Mouse (Mus musculus): ENCODE data around the gene Vdac1. TPM values are rescaled to one million over a fixed set of nuclear protein-coding genes. Genes with fewer than 3 reads are reported as not detected.
A peak's percentile ranks its signal among the peaks of the same experiment; 100 is the strongest.

Gene Vdac1
- polyA plus RNA-seq, 1 experiment from 2014 or later, result 275 TPM

- WGBS, result 91% methylated on average over 12 of the region's 12 CpGs
- no peak overlapping the region for H3K4me3 ChIP-seq (replicated peaks; ENCODE audit: low read depth, low read length)
- DNase-seq (no peak), ATAC-seq (ENCODE audit: low FRiP score, low TSS enrichment) (no peak)
- no peaks in the 10 kb centered on the region for H3K4me1 ChIP-seq (ENCODE audit: control insufficient read depth, insufficient read depth, low read length)
- H3K9ac ChIP-seq (replicated peaks; ENCODE audit: low read length), result no peak overlapping the region
- no peak overlapping the region for H3K27ac ChIP-seq (replicated peaks; ENCODE audit: low read depth, low read length)
- H3K4me2 ChIP-seq (ENCODE audit: low read length), result no peak overlapping the region
- H3K9me3 ChIP-seq (ENCODE audit: control insufficient read depth, low read length), result no peaks in the 10 kb centered on the region
- no peaks in the 10 kb centered on the region for H3K27me3 ChIP-seq (ENCODE audit: control insufficient read depth, insufficient read depth, low read length)
- H3K36me3 ChIP-seq (ENCODE audit: control insufficient read depth, insufficient read depth, low read length), result no peaks in the 10 kb centered on the region
Observed at GRCm38 (mm10) chr11:52340123-52340864, 20.4 kb upstream of the Vdac1 start.

DNA sequence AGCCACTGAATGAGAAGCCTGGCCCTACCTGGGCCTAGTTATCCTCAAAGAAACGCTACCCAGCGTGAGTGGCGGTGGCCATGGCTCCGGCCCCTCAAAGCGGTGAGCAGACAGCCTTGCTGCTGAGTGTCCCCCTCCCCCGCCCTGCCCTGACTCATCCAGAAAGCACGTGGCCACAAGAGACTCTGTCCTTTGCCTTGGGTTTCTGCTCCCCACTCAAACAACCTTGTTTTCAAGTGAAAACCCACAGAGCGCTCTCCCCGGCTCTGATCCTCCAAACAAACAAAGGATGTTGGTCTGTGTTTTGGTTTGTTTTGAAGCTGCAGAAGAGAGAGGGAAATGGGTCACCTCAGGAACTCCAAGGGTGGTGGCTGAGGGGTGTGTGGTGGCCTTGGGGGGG is 19.7 kb upstream of the Vdac1 start:
- H3K27ac ChIP-seq (replicated peaks; ENCODE audit: low read depth, low read length), result no peak overlapping the region
- H3K27me3 ChIP-seq (ENCODE audit: control insufficient read depth, insufficient read depth, low read length), result no peaks in the 10 kb centered on the region
- no peak for DNase-seq
- no peak for ATAC-seq (ENCODE audit: low FRiP score, low TSS enrichment)
- H3K4me3 ChIP-seq (replicated peaks; ENCODE audit: low read depth, low read length), result no peak overlapping the region
- H3K9me3 ChIP-seq (ENCODE audit: control insufficient read depth, low read length), result no peaks in the 10 kb centered on the region
- H3K9ac ChIP-seq (replicated peaks; ENCODE audit: low read length), result no peak overlapping the region
- H3K36me3 ChIP-seq (ENCODE audit: control insufficient read depth, insufficient read depth, low read length), result no peaks in the 10 kb centered on the region
- no peak overlapping the region for H3K4me2 ChIP-seq (ENCODE audit: low read length)
- whole genome bisulfite sequencing, result 64% methylated on average over 9 of the region's 9 CpGs
- H3K4me1 ChIP-seq (ENCODE audit: control insufficient read depth, insufficient read depth, low read length), result no peaks in the 10 kb centered on the region

DNA sequence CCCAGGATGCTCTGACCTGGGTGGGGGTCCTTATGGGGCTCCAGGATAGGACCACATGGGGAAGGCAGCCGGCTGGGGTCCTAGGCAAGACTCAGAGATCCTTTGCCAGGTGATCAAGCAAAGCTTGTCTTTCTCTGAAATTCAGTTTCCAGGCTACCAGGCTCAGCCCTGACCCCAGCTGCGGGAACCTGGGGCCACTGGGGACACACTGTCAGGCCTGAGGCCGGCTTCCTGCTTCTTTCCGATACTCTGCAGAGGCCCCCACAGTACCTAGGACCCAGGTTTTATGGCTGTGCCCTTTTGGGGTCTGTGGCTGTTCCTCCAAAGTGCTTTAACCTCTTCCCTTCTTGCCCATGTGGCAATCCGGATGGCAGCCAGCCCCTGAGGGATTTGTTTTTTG is 19.2 kb upstream of the Vdac1 start:
- 65% methylated on average over 5 of the region's 5 CpGs for WGBS
- DNase-seq (no peak), ATAC-seq (ENCODE audit: low FRiP score, low TSS enrichment) (no peak)
- Histone ChIP-seq H3K9ac (replicated peaks; ENCODE audit: low read length) (no peak overlapping the region), H3K4me2 (ENCODE audit: low read length) (no peak overlapping the region), H3K27ac (replicated peaks; ENCODE audit: low read depth, low read length) (no peak overlapping the region), H3K4me1 (ENCODE audit: control insufficient read depth, insufficient read depth, low read length) (no peaks in the 10 kb centered on the region), H3K4me3 (replicated peaks; ENCODE audit: low read depth, low read length) (no peak overlapping the region), H3K36me3 (ENCODE audit: control insufficient read depth, insufficient read depth, low read length) (no peaks in the 10 kb centered on the region), H3K9me3 (ENCODE audit: control insufficient read depth, low read length) (no peaks in the 10 kb centered on the region), H3K27me3 (ENCODE audit: control insufficient read depth, insufficient read depth, low read length) (no peaks in the 10 kb centered on the region)

- no peak overlapping the region for H3K4me3 ChIP-seq (replicated peaks; ENCODE audit: low read depth, low read length)
- no peak overlapping the region for H3K4me2 ChIP-seq (ENCODE audit: low read length)
- H3K36me3 ChIP-seq (ENCODE audit: control insufficient read depth, insufficient read depth, low read length), result no peaks in the 10 kb centered on the region
- no peaks in the 10 kb centered on the region for H3K27me3 ChIP-seq (ENCODE audit: control insufficient read depth, insufficient read depth, low read length)
- no peak overlapping the region for H3K27ac ChIP-seq (replicated peaks; ENCODE audit: low read depth, low read length)
- ATAC-seq (ENCODE audit: low FRiP score, low TSS enrichment) (no peak), DNase-seq (no peak)
- 85% methylated on average over 4 of the region's 4 CpGs for WGBS
- H3K9ac ChIP-seq (replicated peaks; ENCODE audit: low read length), result no peak overlapping the region
- no peaks in the 10 kb centered on the region for H3K9me3 ChIP-seq (ENCODE audit: control insufficient read depth, low read length)
- no peaks in the 10 kb centered on the region for H3K4me1 ChIP-seq (ENCODE audit: control insufficient read depth, insufficient read depth, low read length)
Observed at GRCm38 (mm10) chr11:52342296-52342695, 18.4 kb upstream of the Vdac1 start.

- H3K9ac ChIP-seq (replicated peaks; ENCODE audit: low read length), result no peak overlapping the region
- WGBS, result 3% methylated on average over 6 of the region's 6 CpGs
Observed at GRCm38 (mm10) chr11:52343162-52343561, 17.5 kb upstream of the Vdac1 start.

DNA sequence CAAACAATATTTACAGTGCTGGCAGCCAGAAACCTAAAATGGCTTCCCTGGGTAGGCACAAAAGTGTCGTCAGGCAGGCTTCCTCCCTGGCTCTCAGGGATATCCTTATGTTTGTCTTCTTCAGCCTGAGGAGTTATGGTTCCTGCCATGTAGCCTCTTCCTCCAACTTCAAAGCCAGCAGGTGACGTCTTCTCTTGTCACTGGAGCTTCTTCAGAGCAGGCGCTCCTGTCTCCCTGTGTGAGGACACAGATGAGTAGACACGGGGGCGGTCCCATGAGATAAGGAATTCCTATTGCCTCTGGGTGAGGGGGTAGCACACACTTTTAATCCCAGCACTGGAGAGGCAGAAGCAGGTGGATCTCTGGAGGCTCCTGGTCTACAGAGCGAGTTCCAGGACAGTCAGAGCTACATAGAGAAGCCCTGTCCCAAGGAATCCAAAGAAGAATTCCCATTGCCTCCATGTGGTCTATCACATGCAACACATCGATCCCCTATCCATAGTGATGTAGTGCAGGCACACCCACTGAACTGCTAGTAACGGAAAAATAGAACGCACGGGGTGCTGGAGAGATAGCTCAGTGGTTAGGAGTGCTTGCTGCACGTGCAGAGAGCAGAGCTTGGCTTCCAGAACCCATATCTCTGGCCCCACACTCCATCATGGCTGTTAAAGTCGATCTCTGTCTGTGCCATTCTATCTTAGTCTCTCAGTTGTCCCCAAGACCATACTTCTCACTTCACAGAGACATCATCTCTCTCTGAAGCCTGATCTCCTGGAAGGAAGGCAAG is 15.5 kb upstream of the Vdac1 start:
- Histone ChIP-seq H3K4me2 (ENCODE audit: low read length) (no peak overlapping the region), H3K4me1 (ENCODE audit: control insufficient read depth, insufficient read depth, low read length) (no peaks in the 10 kb centered on the region), H3K4me3 (replicated peaks; ENCODE audit: low read depth, low read length) (no peak overlapping the region), H3K9me3 (ENCODE audit: control insufficient read depth, low read length) (no peaks in the 10 kb centered on the region), H3K36me3 (ENCODE audit: control insufficient read depth, insufficient read depth, low read length) (no peaks in the 10 kb centered on the region), H3K27ac (replicated peaks; ENCODE audit: low read depth, low read length) (no peak overlapping the region), H3K27me3 (ENCODE audit: control insufficient read depth, insufficient read depth, low read length) (no peaks in the 10 kb centered on the region), H3K9ac (replicated peaks; ENCODE audit: low read length) (no peak overlapping the region)
- DNase-seq, result no peak
- ATAC-seq (ENCODE audit: low FRiP score, low TSS enrichment), result no peak
- 83% methylated on average over 12 of the region's 12 CpGs for WGBS

More at GRCm38 (mm10) chr11:52343162-52343561, 17.5 kb upstream of the Vdac1 start:
- no peaks in the 10 kb centered on the region for H3K9me3 ChIP-seq (ENCODE audit: control insufficient read depth, low read length)
- no peaks in the 10 kb centered on the region for H3K4me1 ChIP-seq (ENCODE audit: control insufficient read depth, insufficient read depth, low read length)
- H3K27ac ChIP-seq (replicated peaks; ENCODE audit: low read depth, low read length), result no peak overlapping the region
- no peak for ATAC-seq (ENCODE audit: low FRiP score, low TSS enrichment)
- peak; percentile 95 for DNase-seq
- no peak overlapping the region for H3K4me2 ChIP-seq (ENCODE audit: low read length)
- H3K36me3 ChIP-seq (ENCODE audit: control insufficient read depth, insufficient read depth, low read length), result no peaks in the 10 kb centered on the region
- H3K4me3 ChIP-seq (replicated peaks; ENCODE audit: low read depth, low read length), result no peak overlapping the region
- no peaks in the 10 kb centered on the region for H3K27me3 ChIP-seq (ENCODE audit: control insufficient read depth, insufficient read depth, low read length)

DNA sequence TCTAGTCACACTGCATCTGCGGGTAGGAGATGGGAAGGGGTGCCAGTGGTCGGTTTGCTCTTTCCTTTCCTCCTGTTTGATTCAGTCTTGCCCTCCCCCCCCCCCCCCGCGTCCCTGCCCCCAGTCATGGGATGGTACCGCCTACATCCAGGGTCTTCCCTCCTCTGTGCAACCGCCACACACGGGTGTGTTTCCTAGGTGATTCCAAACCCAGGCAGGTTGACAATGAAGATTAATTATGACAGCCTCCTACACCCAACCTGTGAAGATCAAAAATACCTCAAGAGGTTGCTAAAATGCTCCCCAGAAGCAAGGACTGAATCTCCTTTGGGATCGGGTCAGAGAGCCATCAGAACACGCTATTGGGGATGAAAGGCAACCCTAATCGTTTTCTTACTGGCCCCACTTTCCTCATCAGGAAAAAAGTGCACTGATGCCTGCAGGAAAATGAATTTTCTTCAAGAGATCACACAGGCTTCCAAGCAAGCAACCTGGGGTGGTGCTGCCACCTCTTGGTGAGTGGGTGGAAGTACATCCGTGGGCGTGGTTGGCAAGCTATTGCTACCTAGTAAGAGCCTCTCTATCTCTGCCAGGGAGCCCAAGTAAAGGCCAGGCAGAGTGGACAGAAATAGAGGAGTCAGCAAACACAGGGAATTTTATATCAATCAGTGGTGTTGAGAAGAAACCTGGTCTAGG is 14.6 kb upstream of the Vdac1 start:
- ATAC-seq (ENCODE audit: low FRiP score, low TSS enrichment) (no peak), DNase-seq (peak; percentile 90)
- peak overlapping the region; percentile 44 for H3K4me2 ChIP-seq (ENCODE audit: low read length)
- peak overlapping the region; percentile 37; the same call in 1 of the 2 replicates for H3K27ac ChIP-seq (replicated peaks; ENCODE audit: low read depth, low read length)
- H3K4me1 ChIP-seq (ENCODE audit: control insufficient read depth, insufficient read depth, low read length), result no peaks in the 10 kb centered on the region
- 11% methylated on average over 10 of the region's 12 CpGs for WGBS
- no peak overlapping the region for H3K9ac ChIP-seq (replicated peaks; ENCODE audit: low read length)
- no peaks in the 10 kb centered on the region for H3K36me3 ChIP-seq (ENCODE audit: control insufficient read depth, insufficient read depth, low read length)
- H3K9me3 ChIP-seq (ENCODE audit: control insufficient read depth, low read length), result no peaks in the 10 kb centered on the region
- H3K4me3 ChIP-seq (replicated peaks; ENCODE audit: low read depth, low read length), result no peak overlapping the region
- H3K27me3 ChIP-seq (ENCODE audit: control insufficient read depth, insufficient read depth, low read length), result no peaks in the 10 kb centered on the region

GRCm38 (mm10) chr11:52346635-52347005 is 14.0 kb upstream of the Vdac1 start:
- peak; percentile 68 for DNase-seq
- Histone ChIP-seq H3K9ac (replicated peaks; ENCODE audit: low read length) (no peak overlapping the region), H3K4me1 (ENCODE audit: control insufficient read depth, insufficient read depth, low read length) (no peaks in the 10 kb centered on the region), H3K4me2 (ENCODE audit: low read length) (peak overlapping the region; percentile 44), H3K36me3 (ENCODE audit: control insufficient read depth, insufficient read depth, low read length) (no peaks in the 10 kb centered on the region), H3K27ac (replicated peaks; ENCODE audit: low read depth, low read length) (peak overlapping the region; percentile 37; the same call in 1 of the 2 replicates), H3K27me3 (ENCODE audit: control insufficient read depth, insufficient read depth, low read length) (no peaks in the 10 kb centered on the region), H3K9me3 (ENCODE audit: control insufficient read depth, low read length) (no peaks in the 10 kb centered on the region), H3K4me3 (replicated peaks; ENCODE audit: low read depth, low read length) (no peak overlapping the region)
- 4% methylated on average over 12 of the region's 12 CpGs for WGBS
- no peak for ATAC-seq (ENCODE audit: low FRiP score, low TSS enrichment)

All from midbrain, embryonic 14.5 days (tissue).